19 mouse cellular contexts compared by ENCODE assay signal in genomic region chr8:72215871-72216270, GRCm38 (mm10). TPM values are rescaled to one million over a fixed set of nuclear protein-coding genes. Genes with fewer than 3 reads are reported as not detected.
DNase-seq lines count a peak whose midpoint lies in the region; ATAC-seq lines count a peak whose summit lies in the region.
"Had no signal": no experiment of that assay in that cellular context is flagged by ENCODE, and none has a peak within 500 bp of the region (broad histone marks: within the 10 kb centered on the region; RNA-seq: fewer than 3 reads in every experiment).

No protein-coding gene starts in this region.

- no peak overlapping the region for H3K27ac ChIP-seq in heart, embryonic 12.5 days (ENCODE audit: poor library complexity, severe bottlenecking)
- H3K27ac ChIP-seq in midbrain, embryonic 15.5 days: no peak overlapping the region
- H3K27ac ChIP-seq: heart, embryonic 15.5 days; hindbrain, embryonic 14.5 days had no signal

- peaks cover 21% of the 10 kb centered on the region for H3K27me3 ChIP-seq in heart, embryonic 12.5 days (replicated peaks)
- peaks cover 14% of the 10 kb centered on the region for H3K27me3 ChIP-seq in midbrain, embryonic 15.5 days (replicated peaks)

- DNase-seq in lung, postnatal 36 days: peak; percentile 71
- no peak for DNase-seq in lung, postnatal 10 days
- peak; percentile 66 for DNase-seq in CD4-positive, CD25-positive, alpha-beta regulatory T cell, adult 2 months (ENCODE audit: low read depth, low spot score)
- DNase-seq: cerebellum, adult 11-12 months; forebrain, postnatal 0 days; gastrocnemius, postnatal 25 days; kidney, adult 8-10 months; lung, embryonic 14.5 days; right cerebral cortex, postnatal 4 days had no signal

- WGBS in heart, embryonic 12.5 days: 29% methylated on average over 1 of the region's 1 CpGs
- WGBS in midbrain, embryonic 15.5 days: 38% methylated on average over 1 of the region's 1 CpGs

- H3K4me1 ChIP-seq in heart, embryonic 12.5 days (replicated peaks): peaks cover 8% of the 10 kb centered on the region
- peaks cover 7% of the 10 kb centered on the region for H3K4me1 ChIP-seq in midbrain, embryonic 15.5 days

- H3K4me3 ChIP-seq in heart, embryonic 12.5 days: no peak overlapping the region
- H3K4me3 ChIP-seq in midbrain, embryonic 15.5 days: no peak overlapping the region
- H3K4me3 ChIP-seq: heart, embryonic 15.5 days had no signal

- H3K9me3 ChIP-seq in heart, embryonic 12.5 days (replicated peaks): no peaks in the 10 kb centered on the region
- H3K9me3 ChIP-seq in midbrain, embryonic 15.5 days: no peaks in the 10 kb centered on the region
- H3K9me3 ChIP-seq: heart, embryonic 15.5 days had no signal

- no peaks in the 10 kb centered on the region for H3K36me3 ChIP-seq in heart, embryonic 12.5 days
- no peaks in the 10 kb centered on the region for H3K36me3 ChIP-seq in midbrain, embryonic 15.5 days (replicated peaks)
- H3K36me3 ChIP-seq: heart, embryonic 15.5 days had no signal

- H3K4me2 ChIP-seq in heart, embryonic 12.5 days: no peak overlapping the region
- no peak overlapping the region for H3K4me2 ChIP-seq in midbrain, embryonic 15.5 days
- H3K4me2 ChIP-seq: heart, embryonic 15.5 days; hindbrain, embryonic 14.5 days; lung, embryonic 14.5 days had no signal

- peak; percentile 72 for ATAC-seq in common myeloid progenitor, adult 5-6 weeks (replicated peaks; ENCODE audit: low read depth, poor library complexity, severe bottlenecking)
- peak; percentile 62 for ATAC-seq in neutrophil, adult 5-6 weeks (ENCODE audit: extremely low read depth, insufficient number of reproducible peaks, low FRiP score, poor library complexity, severe bottlenecking)
- ATAC-seq in heart, embryonic 12.5 days (ENCODE audit: insufficient number of reproducible peaks, low FRiP score): no peak
- ATAC-seq in midbrain, embryonic 15.5 days (replicated peaks): no peak
- ATAC-seq: forebrain, postnatal 0 days; midbrain, embryonic 16.5 days had no signal

- no peak overlapping the region for H3K9ac ChIP-seq in heart, embryonic 12.5 days
- H3K9ac ChIP-seq in midbrain, embryonic 15.5 days: no peak overlapping the region
- H3K9ac ChIP-seq: forebrain, postnatal 0 days; heart, embryonic 15.5 days; hindbrain, embryonic 14.5 days; lung, embryonic 14.5 days had no signal

RNA-seq across cellular contexts. Expression of gene Gm11034, which starts 2.4 kb away (rescaled TPM):
- total RNA-seq in common myeloid progenitor, adult 5-6 weeks (2017): not detected in 2 replicates
- not detected in 2 replicates for total RNA-seq in neutrophil, adult 5-6 weeks (2017)
- not detected in 2 replicates for polyA plus RNA-seq in heart, embryonic 12.5 days (2016; fragmentation: Nextera tagmentation; extraction: Ambion mirVana)
- polyA plus RNA-seq in midbrain, embryonic 15.5 days (2015; fragmentation: Nextera tagmentation; extraction: Ambion mirVana): not detected in 2 replicates
- total RNA-seq: forebrain, postnatal 0 days; gastrocnemius, postnatal 25 days; layer of hippocampus, adult 18-20 months; left cerebral cortex, postnatal 36 days had no signal
- polyA plus RNA-seq: forebrain, postnatal 0 days; heart, embryonic 15.5 days; hindbrain, embryonic 14.5 days; lung, embryonic 14.5 days; midbrain, embryonic 16.5 days; testis, adult 2 months had no signal

RNA-seq across cellular contexts. Expression of gene Cib3, which starts 3.2 kb away (rescaled TPM):
- total RNA-seq in common myeloid progenitor, adult 5-6 weeks (2017): not detected in 2 replicates
- 1.6 and 1.7 TPM in 2 replicates for total RNA-seq in neutrophil, adult 5-6 weeks (2017)
- not detected in 2 replicates for polyA plus RNA-seq in heart, embryonic 12.5 days (2016; fragmentation: Nextera tagmentation; extraction: Ambion mirVana)
- not detected in 2 replicates for polyA plus RNA-seq in midbrain, embryonic 15.5 days (2015; fragmentation: Nextera tagmentation; extraction: Ambion mirVana)
- total RNA-seq: gastrocnemius, postnatal 25 days; left cerebral cortex, postnatal 36 days had no signal
- polyA plus RNA-seq: forebrain, postnatal 0 days; heart, embryonic 15.5 days; hindbrain, embryonic 14.5 days; lung, embryonic 14.5 days had no signal

RNA-seq across cellular contexts. Expression of gene Fam32a, which starts 3.7 kb away (rescaled TPM):
- 42.5 and 56.2 TPM in 2 replicates for total RNA-seq in common myeloid progenitor, adult 5-6 weeks (2017)
- total RNA-seq in neutrophil, adult 5-6 weeks (2017): 259 and 282 TPM in 2 replicates
- polyA plus RNA-seq in heart, embryonic 12.5 days (2016; fragmentation: Nextera tagmentation; extraction: Ambion mirVana): 43.9 and 44.7 TPM in 2 replicates
- polyA plus RNA-seq in midbrain, embryonic 15.5 days (2015; fragmentation: Nextera tagmentation; extraction: Ambion mirVana): 112 and 115 TPM in 2 replicates

RNA-seq across cellular contexts. Expression of gene Ap1m1, which starts 23.9 kb away (rescaled TPM):
- 86.6 and 88.2 TPM in 2 replicates for total RNA-seq in common myeloid progenitor, adult 5-6 weeks (2017)
- total RNA-seq in neutrophil, adult 5-6 weeks (2017): 156 and 166 TPM in 2 replicates
- polyA plus RNA-seq in heart, embryonic 12.5 days (2016; fragmentation: Nextera tagmentation; extraction: Ambion mirVana): 112 and 113 TPM in 2 replicates
- polyA plus RNA-seq in midbrain, embryonic 15.5 days (2015; fragmentation: Nextera tagmentation; extraction: Ambion mirVana): 296 and 302 TPM in 2 replicates

RNA-seq across cellular contexts. Expression of gene Hsh2d, which starts 26.4 kb away (rescaled TPM):
- 7.9 and 9.8 TPM in 2 replicates for total RNA-seq in common myeloid progenitor, adult 5-6 weeks (2017)
- total RNA-seq in neutrophil, adult 5-6 weeks (2017): 38.6 and 47.4 TPM in 2 replicates
- 0.09 TPM in 1 of 2 replicates, not detected in the other for polyA plus RNA-seq in heart, embryonic 12.5 days (2016; fragmentation: Nextera tagmentation; extraction: Ambion mirVana)
- polyA plus RNA-seq in midbrain, embryonic 15.5 days (2015; fragmentation: Nextera tagmentation; extraction: Ambion mirVana): not detected in 2 replicates
- total RNA-seq: forebrain, postnatal 0 days; gastrocnemius, postnatal 25 days; left cerebral cortex, postnatal 36 days had no signal
- polyA plus RNA-seq: forebrain, postnatal 0 days; hindbrain, embryonic 14.5 days; midbrain, embryonic 16.5 days had no signal

Comparison
In these comparisons a context has a peak if more than half of its experiments do, and no peak if none do; other contexts are left out.
1. ATAC-seq: peak in common myeloid progenitor, adult 5-6 weeks (single experiment) and neutrophil, adult 5-6 weeks (single experiment); none in heart, embryonic 12.5 days (single experiment) and midbrain, embryonic 15.5 days (single experiment).